In the genomic region with DNA sequence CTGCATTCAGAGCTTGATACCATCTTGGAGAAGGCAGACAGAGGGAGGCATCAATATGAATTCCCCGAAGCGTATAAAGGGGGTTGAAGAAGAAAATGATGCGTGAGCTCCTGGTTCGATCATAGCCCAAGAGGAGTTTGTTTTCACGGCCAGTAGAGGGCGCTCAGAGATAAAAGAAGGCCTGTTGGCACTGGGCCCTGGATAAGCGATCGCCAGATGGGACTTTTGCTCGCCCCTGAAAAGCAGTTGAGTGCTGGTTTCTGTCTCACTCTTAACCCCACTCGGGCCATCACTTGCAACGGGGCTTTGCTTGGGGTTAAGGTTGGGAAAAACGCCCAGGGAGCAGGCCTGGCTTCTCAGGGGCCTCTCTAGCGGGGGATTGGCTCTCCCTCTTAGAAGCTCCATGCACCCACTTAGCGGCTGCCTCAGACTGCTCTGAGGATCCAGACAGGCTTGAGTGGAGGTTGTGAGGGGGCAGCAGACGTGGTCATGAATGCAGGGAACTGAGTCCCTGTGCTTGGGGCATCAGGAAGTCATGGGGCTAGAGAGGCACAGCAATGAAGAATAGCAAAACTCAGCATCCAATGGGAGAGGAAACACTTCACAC, we compare ENCODE assay signal across 9 mouse cellular contexts. TPM values are rescaled to one million over a fixed set of nuclear protein-coding genes. Genes with fewer than 3 reads are reported as not detected.
A peak's percentile ranks its signal among the peaks of the same experiment; 100 is the strongest.
DNase-seq lines count a peak whose midpoint lies in the region; ATAC-seq and TF ChIP-seq lines count a peak whose summit lies in the region.
"Had no signal": no experiment of that assay in that cellular context is flagged by ENCODE, and none has a peak within 500 bp of the region (broad histone marks: within the 10 kb centered on the region; RNA-seq: fewer than 3 reads in every experiment).

No protein-coding gene starts in this region.

- peak overlapping the region; percentile 65 for H3K27ac ChIP-seq in forebrain, embryonic 10.5 days
- no peak overlapping the region for H3K27ac ChIP-seq in lung, embryonic 15.5 days
- H3K27ac ChIP-seq: macrophage had no signal

- TF ChIP-seq CTCF in G1E (IDR thresholded peaks at IDR 0.05; ENCODE audit: low read depth, low read length), result peak; percentile 35

- 0 out of 2 replicates have a peak overlapping the region, but pooled peaks have one; percentile 8 for H3K9ac ChIP-seq in lung, embryonic 15.5 days

- peak overlapping the region; percentile 53 for H3K4me2 ChIP-seq in lung, embryonic 15.5 days

- peaks cover 19% of the 10 kb centered on the region for H3K36me3 ChIP-seq in G1E (replicated peaks)
- peaks cover 28% of the 10 kb centered on the region for H3K36me3 ChIP-seq in forebrain, embryonic 10.5 days (replicated peaks)
- peaks cover 7% of the 10 kb centered on the region for H3K36me3 ChIP-seq in lung, embryonic 15.5 days

- peaks cover 9% of the 10 kb centered on the region for H3K4me1 ChIP-seq in G1E (ENCODE audit: insufficient read depth, low read depth, low read length)
- H3K4me1 ChIP-seq in forebrain, embryonic 10.5 days, result peaks cover 5% of the 10 kb centered on the region
- H3K4me1 ChIP-seq in lung, embryonic 15.5 days, result no peaks in the 10 kb centered on the region

- peaks cover 10% of the 10 kb centered on the region; the same call in 1 of the 2 replicates for H3K27me3 ChIP-seq in G1E (ENCODE audit: insufficient read depth, low read length)
- H3K27me3 ChIP-seq in forebrain, embryonic 10.5 days (ENCODE audit: poor library complexity, severe bottlenecking), result no peaks in the 10 kb centered on the region
- H3K27me3 ChIP-seq in lung, embryonic 15.5 days, result no peaks in the 10 kb centered on the region

- no peaks in the 10 kb centered on the region for H3K9me3 ChIP-seq in G1E (replicated peaks)
- no peaks in the 10 kb centered on the region for H3K9me3 ChIP-seq in forebrain, embryonic 10.5 days
- no peaks in the 10 kb centered on the region for H3K9me3 ChIP-seq in lung, embryonic 15.5 days

- intact Hi-C loops in heart, postnatal 10 days (cut with DNase I), result loop anchor here (5.0 kb wide), 1 partner anchor 230 kb away; no protein-coding TSS in a partner anchor

- DNase-seq in G1E (ENCODE audit: low spot score), result peak; percentile 61
- DNase-seq in c-Kit-positive CD71-negative TER-119-negative erythroid progenitor cells, embryonic 14.5 days (ENCODE audit: low read depth), result peak; percentile 69
- peak; percentile 77 for DNase-seq in forebrain, embryonic 10.5 days (ENCODE audit: extremely low spot score, low spot score)
- DNase-seq in heart, postnatal 10 days, result peak; percentile 70 to 86
- DNase-seq in layer of hippocampus, adult 11-12 months (ENCODE audit: low spot score), result peak; percentile 79
- peak; percentile 57 for DNase-seq in ovary, postnatal 36 days (ENCODE audit: low spot score)
- peak; percentile 83 for DNase-seq in thymus, postnatal 4 days

- 22% methylated on average over 15 of the region's 15 CpGs for WGBS in forebrain, embryonic 10.5 days
- 8% methylated on average over 15 of the region's 15 CpGs for WGBS in lung, embryonic 15.5 days

- ATAC-seq in G1E (ENCODE audit: extremely low read depth, insufficient number of reproducible peaks, low FRiP score, poor library complexity, severe bottlenecking), result 0 out of 2 replicates have a peak, but pooled peaks have one; percentile 54
- peak; percentile 20; the same call in 1 of the 2 replicates for ATAC-seq in lung, embryonic 15.5 days (ENCODE audit: borderline replicate concordance, extremely low read depth, low FRiP score, low TSS enrichment)

- no peak overlapping the region for H3K4me3 ChIP-seq in G1E (ENCODE audit: low read depth, low read length)
- H3K4me3 ChIP-seq in forebrain, embryonic 10.5 days, result no peak overlapping the region
- H3K4me3 ChIP-seq in lung, embryonic 15.5 days, result peak overlapping the region; percentile 29

RNA-seq across cellular contexts. Expression of gene Cck, which starts 18.1 kb away (rescaled TPM):
- total RNA-seq in G1E (2014; fragmentation: Nextera tagmentation) (not detected in 2 replicates), G1E (2017) (not detected in 2 replicates)
- not detected in 2 replicates for polyA plus RNA-seq in G1E (2012)
- 0.64 and 0.66 TPM in 2 replicates for polyA plus RNA-seq in forebrain, embryonic 10.5 days (2016; fragmentation: Nextera tagmentation; extraction: Ambion mirVana)
- under 1 TPM in 1 of 2 experiments, not detected in 1; 0.42 TPM for total RNA-seq in heart, postnatal 10 days (2021)
- polyA plus RNA-seq in lung, embryonic 15.5 days (2015; fragmentation: Nextera tagmentation; extraction: Ambion mirVana), result 0.62 TPM in 1 of 2 replicates, not detected in the other
- polyA plus RNA-seq: macrophage had no signal
